30 mouse cellular contexts compared by ENCODE assay signal in genomic region chr5:96682777-96683176, GRCm38 (mm10).
DNase-seq lines count a peak whose midpoint lies in the region; ATAC-seq and TF ChIP-seq lines count a peak whose summit lies in the region.
"Had no signal": no experiment of that assay in that cellular context is flagged by ENCODE, and none has a peak within 500 bp of the region (broad histone marks: within the 10 kb centered on the region; RNA-seq: fewer than 3 reads in every experiment).

No protein-coding gene starts in this region.

- no peak overlapping the region for H3K4me2 ChIP-seq in embryonic facial prominence, embryonic 12.5 days (replicated peaks)
- H3K4me2 ChIP-seq in embryonic facial prominence, embryonic 14.5 days (ENCODE audit: low read depth, low read length) = no peak overlapping the region
- H3K4me2 ChIP-seq in myocyte (ENCODE audit: low read depth) = no peak overlapping the region
- H3K4me2 ChIP-seq: embryonic facial prominence, embryonic 15.5 days; heart, embryonic 12.5 days; heart, embryonic 15.5 days; hindbrain, embryonic 13.5 days had no signal

- 0 out of 2 replicates have a peak, but pooled peaks cover 7% of the 10 kb centered on the region for H3K36me3 ChIP-seq in embryonic facial prominence, embryonic 12.5 days
- peaks cover 9% of the 10 kb centered on the region; the same call in 1 of the 2 replicates for H3K36me3 ChIP-seq in embryonic facial prominence, embryonic 10.5 days (replicated peaks)
- peaks cover 12% of the 10 kb centered on the region for H3K36me3 ChIP-seq in embryonic facial prominence, embryonic 14.5 days (ENCODE audit: control insufficient read depth, insufficient read depth, low read length)
- H3K36me3 ChIP-seq in myocyte (ENCODE audit: control insufficient read depth, insufficient read depth) = no peaks in the 10 kb centered on the region
- H3K36me3 ChIP-seq: G1E; hindbrain, embryonic 13.5 days had no signal

- H3K27me3 ChIP-seq in embryonic facial prominence, embryonic 12.5 days = no peaks in the 10 kb centered on the region
- H3K27me3 ChIP-seq in embryonic facial prominence, embryonic 10.5 days (replicated peaks; ENCODE audit: low read depth, poor library complexity, severe bottlenecking) = no peaks in the 10 kb centered on the region
- H3K27me3 ChIP-seq in embryonic facial prominence, embryonic 14.5 days (replicated peaks; ENCODE audit: control insufficient read depth, insufficient read depth, low read length) = no peaks in the 10 kb centered on the region
- no peaks in the 10 kb centered on the region for H3K27me3 ChIP-seq in myocyte (ENCODE audit: control insufficient read depth, insufficient read depth, insufficient read length)
- H3K27me3 ChIP-seq: CH12.LX; embryonic facial prominence, embryonic 15.5 days; heart, embryonic 12.5 days; heart, embryonic 15.5 days; hindbrain, embryonic 13.5 days; Patski had no signal

- TF ChIP-seq POLR2A in myocyte (IDR thresholded peaks at IDR 0.05; ENCODE audit: insufficient read length, low read depth) = no peak

- ATAC-seq in embryonic facial prominence, embryonic 12.5 days (ENCODE audit: insufficient number of reproducible peaks, insufficient read depth, low FRiP score, low TSS enrichment) = peak; percentile 62; the same call in 1 of the 2 replicates
- ATAC-seq in embryonic facial prominence, embryonic 14.5 days (ENCODE audit: low read depth) = no peak
- ATAC-seq: forebrain, embryonic 14.5 days; forebrain, postnatal 0 days; hindbrain, embryonic 16.5 days; intestine, embryonic 16.5 days; Patski had no signal

- intact Hi-C loops in gastrocnemius, postnatal 14 days (cut with DNase I; ENCODE audit: low total_unique reads) = no loop called here

- H3K79me2 ChIP-seq in myocyte (ENCODE audit: control insufficient read depth, insufficient read depth) = no peaks in the 10 kb centered on the region

- no peak overlapping the region for H3ac ChIP-seq in myocyte (ENCODE audit: control insufficient read depth, insufficient read length)

- 85% methylated on average over 2 of the region's 2 CpGs for WGBS in embryonic facial prominence, embryonic 12.5 days
- 84% methylated on average over 2 of the region's 2 CpGs for WGBS in embryonic facial prominence, embryonic 10.5 days
- WGBS in embryonic facial prominence, embryonic 14.5 days = 53% methylated on average over 2 of the region's 2 CpGs

- H3K9ac ChIP-seq in embryonic facial prominence, embryonic 12.5 days = no peak overlapping the region
- no peak overlapping the region for H3K9ac ChIP-seq in embryonic facial prominence, embryonic 14.5 days (ENCODE audit: low read depth, low read length)
- H3K9ac ChIP-seq: embryonic facial prominence, embryonic 15.5 days; forebrain, postnatal 0 days; heart, embryonic 12.5 days; heart, embryonic 15.5 days; hindbrain, embryonic 13.5 days had no signal

- H3K9me3 ChIP-seq in embryonic facial prominence, embryonic 12.5 days = no peaks in the 10 kb centered on the region
- no peaks in the 10 kb centered on the region for H3K9me3 ChIP-seq in embryonic facial prominence, embryonic 10.5 days
- H3K9me3 ChIP-seq in embryonic facial prominence, embryonic 14.5 days (ENCODE audit: control insufficient read depth, low read length) = 0 out of 2 replicates have a peak, but pooled peaks cover 3% of the 10 kb centered on the region
- H3K9me3 ChIP-seq: embryonic facial prominence, embryonic 15.5 days; G1E; heart, embryonic 15.5 days; hindbrain, embryonic 10.5 days had no signal

- no peak overlapping the region for H3K27ac ChIP-seq in embryonic facial prominence, embryonic 12.5 days
- no peak overlapping the region for H3K27ac ChIP-seq in embryonic facial prominence, embryonic 10.5 days (replicated peaks)
- H3K27ac ChIP-seq in embryonic facial prominence, embryonic 14.5 days (replicated peaks; ENCODE audit: low read depth, low read length) = no peak overlapping the region
- H3K27ac ChIP-seq: embryonic facial prominence, embryonic 15.5 days; gastrocnemius, adult 2 months; heart, embryonic 15.5 days; hindbrain, embryonic 10.5 days; hindbrain, embryonic 13.5 days had no signal

- no peak for DNase-seq in embryonic facial prominence, embryonic 10.5 days (ENCODE audit: low spot score)
- peak; percentile 7 for DNase-seq in CD4-positive helper T cell, adult 2 months (ENCODE audit: low read depth, low spot score)
- peak; percentile 45 for DNase-seq in embryonic facial prominence, embryonic 14.5 days (ENCODE audit: low spot score)
- DNase-seq in left cerebral cortex, adult 8-10 months (ENCODE audit: low spot score in 2 of 2) = no peak
- DNase-seq in gastrocnemius, postnatal 14 days = no peak
- DNase-seq: adrenal gland, adult 2 months; adrenal gland, postnatal 14 days; B cell, adult 2 months; cerebellum, adult 11 months; cerebellum, adult 2 months; cerebellum, adult 9-11 months; cerebellum, postnatal 25 days; forebrain, postnatal 0 days; gastrocnemius, adult 2 months; gastrocnemius, postnatal 36 days; heart, postnatal 10 days; heart, postnatal 36 days had no signal

- H3K4me3 ChIP-seq in embryonic facial prominence, embryonic 12.5 days = no peak overlapping the region
- no peak overlapping the region for H3K4me3 ChIP-seq in embryonic facial prominence, embryonic 10.5 days
- no peak overlapping the region for H3K4me3 ChIP-seq in embryonic facial prominence, embryonic 14.5 days (ENCODE audit: low read depth, low read length)
- H3K4me3 ChIP-seq in myocyte = no peak overlapping the region
- H3K4me3 ChIP-seq: embryonic facial prominence, embryonic 15.5 days; gastrocnemius, adult 2 months; heart, embryonic 12.5 days; heart, embryonic 15.5 days; hindbrain, embryonic 10.5 days; hindbrain, embryonic 13.5 days had no signal

- no peaks in the 10 kb centered on the region for H3K4me1 ChIP-seq in embryonic facial prominence, embryonic 12.5 days
- peaks cover 9% of the 10 kb centered on the region for H3K4me1 ChIP-seq in embryonic facial prominence, embryonic 10.5 days
- H3K4me1 ChIP-seq in embryonic facial prominence, embryonic 14.5 days (ENCODE audit: control insufficient read depth, insufficient read depth, low read length) = peaks cover 4% of the 10 kb centered on the region; the same call in 1 of the 2 replicates

TF ChIP-seq in myocyte, 11 proteins besides CTCF, POLR2A, EP300 and RAD21:
- TF ChIP-seq TCF3 (IDR thresholded peaks at IDR 0.05; ENCODE audit: insufficient read length, low read depth) = no peak
- peak in 2 of 3 experiments; percentile 11 to 41 for TF ChIP-seq MYOD1 (IDR thresholded peaks at IDR 0.05; ENCODE audit: control insufficient read depth in 1 of 3, insufficient read length in 2 of 3, low read depth in 2 of 3)

Comparison
In these comparisons a context has a peak if more than half of its experiments do, and no peak if none do; other contexts are left out.
1. DNase-seq: peak in CD4-positive helper T cell, adult 2 months (single experiment) and embryonic facial prominence, embryonic 14.5 days (single experiment); none in embryonic facial prominence, embryonic 10.5 days (single experiment), left cerebral cortex, adult 8-10 months (0 of 2) and gastrocnemius, postnatal 14 days (single experiment).